Mouse (Mus musculus) testis, adult 2 months (tissue): ENCODE results near the gene Vac14. TPM values are rescaled to one million over a fixed set of nuclear protein-coding genes. Genes with fewer than 3 reads are reported as not detected.

Experiments used
- H3K27ac ChIP-seq: fragments of 200-500 bp; 2 replicates; pipeline ENCODE4 v1.5.1; 2012; ENCODE audit warnings: low read depth, low read length; ENCODE audit not compliant: control insufficient read depth, insufficient read depth
- H3K27me3 ChIP-seq: fragments of 200-500 bp; 2 replicates; pipeline ENCODE4 v1.6.1; 2012; ENCODE audit warnings: mild to moderate bottlenecking, low read length, moderate library complexity; ENCODE audit not compliant: control insufficient read depth, insufficient read depth
- H3K36me3 ChIP-seq: fragments of 200-500 bp; 2 replicates; pipeline ENCODE4 v1.6.1; 2012; ENCODE audit warnings: mild to moderate bottlenecking, low read length; ENCODE audit not compliant: control insufficient read depth, insufficient read depth
- H3K4me1 ChIP-seq: fragments of 200-500 bp; 2 replicates; pipeline ENCODE4 v1.6.1; 2012; ENCODE audit warnings: low read length; ENCODE audit not compliant: control insufficient read depth, insufficient read depth
- H3K4me3 ChIP-seq: fragments of 200-500 bp; 2 replicates; pipeline ENCODE4 v1.5.1; 2012; ENCODE audit warnings: low read depth, mild to moderate bottlenecking, low read length, moderate library complexity, mixed read lengths; ENCODE audit not compliant: control insufficient read depth
- CTCF ChIP-seq: fragments of 200-500 bp; IDR thresholded peaks from 2 replicates; pipeline ENCODE4 v1.5.1; 2012; ENCODE audit warnings: low read depth, mild to moderate bottlenecking, inconsistent platforms, low read length, moderate library complexity; ENCODE audit not compliant: control insufficient read depth, insufficient read depth, insufficient replicate concordance
- POLR2A ChIP-seq: fragments of 200-500 bp; IDR thresholded peaks from 2 replicates; pipeline ENCODE4 v1.6.1; 2012; ENCODE audit warnings: low read depth, mild to moderate bottlenecking, inconsistent platforms, low read length, moderate library complexity; ENCODE audit not compliant: control insufficient read depth
- polyA plus RNA-seq: library from polyadenylated mRNA; depleted of rRNA; stranded (reverse); fragments of >200 nt; gene quantifications from 2 replicates; pipeline ENCODE4 v1.2.3, GENCODE M21; 2012

The Vac14 gene
- polyA plus RNA-seq, 1 experiment = 11.8 TPM

- Histone ChIP-seq H3K27ac (no peak overlapping the region), H3K27me3 (no peaks in the 10 kb centered on the region), H3K4me3 (no peak overlapping the region), H3K36me3 (no peaks in the 10 kb centered on the region), H3K4me1 (no peaks in the 10 kb centered on the region)
- TF ChIP-seq CTCF (no peak), POLR2A (no peak)
Measured at GRCm38 (mm10) chr8:110671309-110671708, 52.9 kb downstream of the Vac14 start.

- TF ChIP-seq POLR2A (no peak), CTCF (no peak)
- no peaks in the 10 kb centered on the region for H3K27me3 ChIP-seq
- H3K27ac ChIP-seq = no peak overlapping the region
- no peak overlapping the region for H3K4me3 ChIP-seq
- H3K4me1 ChIP-seq = no peaks in the 10 kb centered on the region
- no peaks in the 10 kb centered on the region for H3K36me3 ChIP-seq
Measured at GRCm38 (mm10) chr8:110672133-110672532, 53.7 kb downstream of the Vac14 start.

GRCm38 (mm10) chr8:110673168-110673567, 54.8 kb downstream of the Vac14 start:
- no peaks in the 10 kb centered on the region for H3K27me3 ChIP-seq
- no peak overlapping the region for H3K4me3 ChIP-seq
- no peak overlapping the region for H3K27ac ChIP-seq
- no peak for TF ChIP-seq CTCF
- no peak for TF ChIP-seq POLR2A
- no peaks in the 10 kb centered on the region for H3K36me3 ChIP-seq
- no peaks in the 10 kb centered on the region for H3K4me1 ChIP-seq

GRCm38 (mm10) chr8:110674589-110674988, 56.2 kb downstream of the Vac14 start:
- no peak for TF ChIP-seq CTCF
- no peak for TF ChIP-seq POLR2A
- Histone ChIP-seq H3K4me3 (no peak overlapping the region), H3K27ac (no peak overlapping the region), H3K4me1 (no peaks in the 10 kb centered on the region), H3K36me3 (no peaks in the 10 kb centered on the region), H3K27me3 (no peaks in the 10 kb centered on the region)

GRCm38 (mm10) chr8:110676702-110677101, 58.3 kb downstream of the Vac14 start:
- no peak for TF ChIP-seq CTCF
- TF ChIP-seq POLR2A = no peak
- Histone ChIP-seq H3K27me3 (no peaks in the 10 kb centered on the region), H3K36me3 (no peaks in the 10 kb centered on the region), H3K27ac (no peak overlapping the region), H3K4me3 (no peak overlapping the region), H3K4me1 (no peaks in the 10 kb centered on the region)

- Histone ChIP-seq H3K27ac (no peak overlapping the region), H3K4me1 (no peaks in the 10 kb centered on the region), H3K27me3 (no peaks in the 10 kb centered on the region), H3K36me3 (no peaks in the 10 kb centered on the region), H3K4me3 (no peak overlapping the region)
- TF ChIP-seq POLR2A = no peak
- no peak for TF ChIP-seq CTCF
Measured at GRCm38 (mm10) chr8:110677174-110677660, 58.8 kb downstream of the Vac14 start.

GRCm38 (mm10) chr8:110678989-110679388, 60.6 kb downstream of the Vac14 start:
- TF ChIP-seq CTCF (no peak), POLR2A (no peak)
- H3K36me3 ChIP-seq = no peaks in the 10 kb centered on the region
- no peaks in the 10 kb centered on the region for H3K27me3 ChIP-seq
- no peak overlapping the region for H3K4me3 ChIP-seq
- no peaks in the 10 kb centered on the region for H3K4me1 ChIP-seq
- H3K27ac ChIP-seq = no peak overlapping the region

GRCm38 (mm10) chr8:110687726-110688125, 69.3 kb downstream of the Vac14 start:
- Histone ChIP-seq H3K4me1 (no peaks in the 10 kb centered on the region; the same call in 1 of the 2 replicates), H3K4me3 (no peak overlapping the region), H3K27me3 (no peaks in the 10 kb centered on the region), H3K36me3 (no peaks in the 10 kb centered on the region; the same call in 1 of the 2 replicates), H3K27ac (no peak overlapping the region)
- no peak for TF ChIP-seq POLR2A
- no peak for TF ChIP-seq CTCF
